Mouse (Mus musculus) hindbrain, embryonic 14.5 days (tissue): Measurements from ENCODE around the gene Arhgap9. TPM values are rescaled to one million over a fixed set of nuclear protein-coding genes. Genes with fewer than 3 reads are reported as not detected.
"Not testable (repeated sequence)": the region's sequence is repeated elsewhere in the genome, so short reads cannot be mapped to it uniquely, and the experiment has no call there.

ENCODE experiments used
- ATAC-seq: fragments of 200-750 bp; cut with Nextera tagmentation; 2 replicates; pipeline ENCODE4 v1.8.0; 2017; ENCODE audit warnings: moderate number of reproducible peaks, mild to moderate bottlenecking, moderate TSS enrichment, moderate library complexity; ENCODE audit not compliant: low FRiP score
- DNase-seq: peaks from one replicate; pipeline ENCODE4 v3.0.0-alpha.2; 2015; ENCODE audit warnings: low spot score
- H3K27ac ChIP-seq: fragments of 300-500 bp; sonication (generic); 2 replicates; pipeline ENCODE4 v1.5.1; 2014; ENCODE audit warnings: mild to moderate bottlenecking, moderate library complexity
- H3K27me3 ChIP-seq: fragments of 300-500 bp; sonication (generic); 2 replicates; pipeline ENCODE4 v1.6.1; 2014; ENCODE audit warnings: mild to moderate bottlenecking, low read length, mixed read lengths; ENCODE audit not compliant: control insufficient read depth, insufficient read depth
- H3K36me3 ChIP-seq: fragments of 300-500 bp; sonication (generic); replicated peaks from 2 replicates; pipeline ENCODE4 v1.6.1; 2014; ENCODE audit not compliant: control insufficient read depth, insufficient read depth
- H3K4me1 ChIP-seq: fragments of 300-500 bp; sonication (generic); replicated peaks from 2 replicates; pipeline ENCODE4 v1.6.1; 2014; ENCODE audit warnings: antibody characterized with exemption, low read length, mixed read lengths; ENCODE audit not compliant: control insufficient read depth, insufficient read depth
- H3K4me2 ChIP-seq: fragments of 300-500 bp; sonication (generic); replicated peaks from 2 replicates; pipeline ENCODE4 v1.6.1; 2014; ENCODE audit warnings: mild to moderate bottlenecking, moderate library complexity
- H3K4me3 ChIP-seq: fragments of 300-500 bp; sonication (generic); replicated peaks from 2 replicates; pipeline ENCODE4 v1.5.1; 2014; ENCODE audit warnings: mild to moderate bottlenecking, low read length
- H3K9ac ChIP-seq: fragments of 300-500 bp; sonication (generic); 2 replicates; pipeline ENCODE4 v1.6.1; 2014
- H3K9me3 ChIP-seq: fragments of 300-500 bp; sonication (generic); 2 replicates; pipeline ENCODE4 v1.6.1; 2016; ENCODE audit warnings: low read length; ENCODE audit not compliant: control insufficient read depth
- WGBS: fragments of 180-500 bp; shearing (Covaris S2); extraction: QIAGEN DNeasy Blood & Tissue Kit; methylation state at CpG from one replicate; pipeline ENCODE4 v1.1.7; 2014; 5-methylcytosine and 5-hydroxymethylcytosine counted together
- polyA plus RNA-seq: library from polyadenylated mRNA; unstranded; fragments of >200 nt; fragmentation: Nextera tagmentation; extraction: Ambion mirVana; gene quantifications from 2 replicates; pipeline ENCODE4 v1.2.1, GENCODE M21; 2014

Gene Arhgap9
- polyA plus RNA-seq, 1 experiment from 2014 or later: 0.88 TPM

- no peaks in the 10 kb centered on the region for H3K9me3 ChIP-seq
- ATAC-seq: no peak
- H3K4me1 ChIP-seq: no peaks in the 10 kb centered on the region
- no peak overlapping the region for H3K9ac ChIP-seq
- H3K4me2 ChIP-seq: no peak overlapping the region
- 95% methylated on average over 11 of the region's 11 CpGs for WGBS
- DNase-seq: no peak
- H3K36me3 ChIP-seq: peaks cover 99% of the 10 kb centered on the region
- no peak overlapping the region for H3K4me3 ChIP-seq
- H3K27me3 ChIP-seq: no peaks in the 10 kb centered on the region
- no peak overlapping the region for H3K27ac ChIP-seq
These were observed 18.6 kb upstream of the Arhgap9 start for GRCm38 (mm10) chr10:127303136-127303535.

GRCm38 (mm10) chr10:127309167-127309566, 12.6 kb upstream of the Arhgap9 start:
- not testable (repeated sequence) for H3K9ac ChIP-seq, H3K9me3 ChIP-seq, H3K27me3 ChIP-seq, H3K4me2 ChIP-seq, H3K4me3 ChIP-seq, ATAC-seq, DNase-seq, H3K4me1 ChIP-seq, H3K27ac ChIP-seq
- 96% methylated on average over 3 of the region's 3 CpGs for WGBS
- H3K36me3 ChIP-seq: peaks cover 54% of the 10 kb centered on the region

- Histone ChIP-seq H3K27me3 (no peaks in the 10 kb centered on the region), H3K27ac (peak overlapping the region; percentile 66), H3K4me2 (peak overlapping the region; percentile 64), H3K9me3 (no peaks in the 10 kb centered on the region), H3K9ac (peak overlapping the region; percentile 75), H3K36me3 (peaks cover 38% of the 10 kb centered on the region), H3K4me3 (peak overlapping the region; percentile 64), H3K4me1 (peaks cover 7% of the 10 kb centered on the region; the same call in 1 of the 2 replicates)
- DNase-seq: peak; percentile 55
- peak; percentile 19 for ATAC-seq
- 40% methylated on average over 23 of the region's 23 CpGs for WGBS
These were observed 11.0 kb upstream of the Arhgap9 start for GRCm38 (mm10) chr10:127310523-127311475.

- under 1% methylated on average over 65 of the region's 65 CpGs for WGBS
- Histone ChIP-seq H3K9ac (peak within 1 kb of the TSS; percentile 75), H3K27ac (peak within 1 kb of the TSS; percentile 73), H3K27me3 (no peaks in the 10 kb centered on the region), H3K9me3 (no peaks in the 10 kb centered on the region), H3K4me2 (peak within 1 kb of the TSS; percentile 64), H3K4me3 (peak within 1 kb of the TSS; percentile 64), H3K4me1 (peaks cover 7% of the 10 kb centered on the region; the same call in 1 of the 2 replicates), H3K36me3 (peaks cover 29% of the 10 kb centered on the region)
- ATAC-seq (peak; percentile 97), DNase-seq (peak; percentile 94)
These were observed 10.0 kb upstream of the Arhgap9 start, which contains the start of gene Mars for GRCm38 (mm10) chr10:127311476-127312355. Gene Mars (minus strand): TSS chr10:127311786.

GRCm38 (mm10) chr10:127312356-127312676, 9.4 kb upstream of the Arhgap9 start:
- Histone ChIP-seq H3K4me3 (peak overlapping the region; percentile 64), H3K9me3 (no peaks in the 10 kb centered on the region), H3K36me3 (peaks cover 23% of the 10 kb centered on the region), H3K27me3 (no peaks in the 10 kb centered on the region), H3K4me1 (peaks cover 7% of the 10 kb centered on the region; the same call in 1 of the 2 replicates), H3K4me2 (peak overlapping the region; percentile 64), H3K9ac (peak overlapping the region; percentile 56), H3K27ac (peak overlapping the region; percentile 73)
- DNase-seq (peak; percentile 82), ATAC-seq (peak; percentile 51; the same call in 1 of the 2 replicates)
- 0% methylated on average over 4 of the region's 4 CpGs for WGBS

GRCm38 (mm10) chr10:127312858-127313257, 8.9 kb upstream of the Arhgap9 start:
- peak overlapping the region; percentile 64; the same call in 1 of the 2 replicates for H3K4me2 ChIP-seq
- DNase-seq: no peak
- peaks cover 7% of the 10 kb centered on the region; the same call in 1 of the 2 replicates for H3K4me1 ChIP-seq
- H3K4me3 ChIP-seq: no peak overlapping the region
- H3K27ac ChIP-seq: no peak overlapping the region
- H3K27me3 ChIP-seq: no peaks in the 10 kb centered on the region
- no peak for ATAC-seq
- no peak overlapping the region for H3K9ac ChIP-seq
- peaks cover 17% of the 10 kb centered on the region for H3K36me3 ChIP-seq
- 83% methylated on average over 4 of the region's 4 CpGs for WGBS
- no peaks in the 10 kb centered on the region for H3K9me3 ChIP-seq

- not testable (repeated sequence) for H3K9me3 ChIP-seq, H3K4me2 ChIP-seq, H3K27me3 ChIP-seq, DNase-seq, H3K9ac ChIP-seq, H3K27ac ChIP-seq, H3K4me1 ChIP-seq, ATAC-seq, H3K4me3 ChIP-seq
- WGBS: 91% methylated on average over 5 of the region's 5 CpGs
- peaks cover 11% of the 10 kb centered on the region for H3K36me3 ChIP-seq
These were observed 8.2 kb upstream of the Arhgap9 start for GRCm38 (mm10) chr10:127313516-127313915.

GRCm38 (mm10) chr10:127314950-127315349, 6.8 kb upstream of the Arhgap9 start:
- H3K36me3 ChIP-seq, H3K27ac ChIP-seq, H3K27me3 ChIP-seq, H3K4me2 ChIP-seq, ATAC-seq, DNase-seq, H3K4me1 ChIP-seq, H3K4me3 ChIP-seq, H3K9me3 ChIP-seq, H3K9ac ChIP-seq: not testable (repeated sequence)
- WGBS: 69% methylated on average over 1 of the region's 1 CpGs

- Histone ChIP-seq H3K4me1 (no peaks in the 10 kb centered on the region), H3K9me3 (no peaks in the 10 kb centered on the region), H3K4me3 (no peak overlapping the region), H3K27ac (no peak overlapping the region), H3K36me3 (no peaks in the 10 kb centered on the region), H3K9ac (no peak overlapping the region), H3K27me3 (0 out of 2 replicates have a peak, but pooled peaks cover 2% of the 10 kb centered on the region), H3K4me2 (no peak overlapping the region)
- 81% methylated on average over 2 of the region's 2 CpGs for WGBS
- DNase-seq (no peak), ATAC-seq (no peak)
These were observed 4.5 kb upstream of the Arhgap9 start for GRCm38 (mm10) chr10:127317277-127317676.
